Mouse (Mus musculus) heart, adult 2 months (tissue): ENCODE data around the gene Fastkd1.

Experiments
- CTCF ChIP-seq: fragments of 200-600 bp; IDR thresholded peaks from 2 replicates; pipeline ENCODE4 v1.8.1; 2022; ENCODE audit warnings: antibody characterized with exemption, mild to moderate bottlenecking, moderate library complexity
- EP300 ChIP-seq: fragments of 200-500 bp; IDR thresholded peaks from 2 replicates; pipeline ENCODE4 v1.6.1; 2011; ENCODE audit warnings: low read depth, low read length, control low read depth; ENCODE audit not compliant: insufficient read depth
- POLR2A ChIP-seq: fragments of 200-500 bp; IDR thresholded peaks from 2 replicates; pipeline ENCODE4 v1.6.1; 2011; ENCODE audit warnings: mild to moderate bottlenecking, low read depth, low read length, control low read depth; ENCODE audit not compliant: insufficient read depth

GRCm38 (mm10) chr2:69722273-69722649 lies 8.9 kb upstream of the Fastkd1 start, which contains the start of gene Ppig:
- no peak for TF ChIP-seq POLR2A
- TF ChIP-seq CTCF, result no peak
- TF ChIP-seq EP300, result no peak
